Mouse (Mus musculus) intestine, postnatal 0 days (tissue): ENCODE data around the gene Cib2. TPM values are rescaled to one million over a fixed set of nuclear protein-coding genes. Genes with fewer than 3 reads are reported as not detected.
"Not testable (repeated sequence)": the region's sequence is repeated elsewhere in the genome, so short reads cannot be mapped to it uniquely, and the experiment has no call there.

Experiments
- ATAC-seq: fragments of 200-750 bp; cut with Nextera tagmentation; 2 replicates; pipeline ENCODE4 v1.8.0; 2017; ENCODE audit warnings: mild to moderate bottlenecking, moderate TSS enrichment, moderate library complexity
- H3K27ac ChIP-seq: fragments of 300-500 bp; sonication (generic); 2 replicates; pipeline ENCODE4 v1.5.1; 2014; ENCODE audit warnings: mild to moderate bottlenecking, low read depth, low read length, moderate library complexity
- H3K27me3 ChIP-seq: fragments of 300-500 bp; sonication (generic); replicated peaks from 2 replicates; pipeline ENCODE4 v1.6.1; 2014; ENCODE audit warnings: low read length, mixed read lengths; ENCODE audit not compliant: control insufficient read depth, insufficient read depth
- H3K36me3 ChIP-seq: fragments of 300-500 bp; sonication (generic); 2 replicates; pipeline ENCODE4 v1.6.1; 2014; ENCODE audit warnings: mild to moderate bottlenecking, moderate library complexity; ENCODE audit not compliant: control insufficient read depth, insufficient read depth
- H3K4me1 ChIP-seq: fragments of 300-500 bp; sonication (generic); replicated peaks from 2 replicates; pipeline ENCODE4 v1.6.1; 2014; ENCODE audit warnings: antibody characterized with exemption, low read length, mixed read lengths; ENCODE audit not compliant: control insufficient read depth, insufficient read depth
- H3K4me2 ChIP-seq: fragments of 300-500 bp; sonication (generic); replicated peaks from 2 replicates; pipeline ENCODE4 v1.6.1; 2014; ENCODE audit warnings: low read depth, mild to moderate bottlenecking, moderate library complexity
- H3K4me3 ChIP-seq: fragments of 300-500 bp; sonication (generic); 2 replicates; pipeline ENCODE4 v1.5.1; 2014; ENCODE audit warnings: low read depth, low read length
- H3K9ac ChIP-seq: fragments of 300-500 bp; sonication (generic); 2 replicates; pipeline ENCODE4 v1.6.1; 2014; ENCODE audit warnings: mild to moderate bottlenecking, low read depth, low read length
- H3K9me3 ChIP-seq: fragments of 300-500 bp; sonication (generic); 2 replicates; pipeline ENCODE4 v1.6.1; 2016; ENCODE audit warnings: mixed run types; ENCODE audit not compliant: control insufficient read depth
- CTCF ChIP-seq: sonication (generic); IDR thresholded peaks from 2 replicates; pipeline ENCODE4 v1.5.1; 2016; ENCODE audit warnings: low read depth, mild to moderate bottlenecking, control low read depth, antibody characterized with exemption, moderate library complexity
- WGBS: fragments of 180-500 bp; shearing (Covaris S2); extraction: QIAGEN DNeasy Blood & Tissue Kit; methylation state at CpG from one replicate; pipeline ENCODE4 v1.1.7; 2014; 5-methylcytosine and 5-hydroxymethylcytosine counted together
- polyA plus RNA-seq: library from polyadenylated mRNA; unstranded; fragments of >200 nt; fragmentation: Nextera tagmentation; extraction: Ambion mirVana; gene quantifications from 2 replicates; pipeline ENCODE4 v1.2.1, GENCODE M21; 2015

The Cib2 gene
- polyA plus RNA-seq, 1 experiment from 2014 or later = 3.7 TPM

- Histone ChIP-seq H3K27ac (no peak overlapping the region), H3K4me1 (peaks cover 7% of the 10 kb centered on the region; the same call in 1 of the 2 replicates), H3K36me3 (peaks cover 23% of the 10 kb centered on the region; the same call in 1 of the 2 replicates), H3K9me3 (no peaks in the 10 kb centered on the region), H3K9ac (no peak overlapping the region), H3K27me3 (no peaks in the 10 kb centered on the region), H3K4me3 (0 out of 2 replicates have a peak overlapping the region, but pooled peaks have one; percentile 92), H3K4me2 (peak overlapping the region; percentile 97)
- TF ChIP-seq CTCF = no peak
- 35% methylated on average over 4 of the region's 4 CpGs for WGBS
- ATAC-seq = no peak
Observed at GRCm38 (mm10) chr9:54587863-54588262, 27.8 kb upstream of the Cib2 start.

DNA sequence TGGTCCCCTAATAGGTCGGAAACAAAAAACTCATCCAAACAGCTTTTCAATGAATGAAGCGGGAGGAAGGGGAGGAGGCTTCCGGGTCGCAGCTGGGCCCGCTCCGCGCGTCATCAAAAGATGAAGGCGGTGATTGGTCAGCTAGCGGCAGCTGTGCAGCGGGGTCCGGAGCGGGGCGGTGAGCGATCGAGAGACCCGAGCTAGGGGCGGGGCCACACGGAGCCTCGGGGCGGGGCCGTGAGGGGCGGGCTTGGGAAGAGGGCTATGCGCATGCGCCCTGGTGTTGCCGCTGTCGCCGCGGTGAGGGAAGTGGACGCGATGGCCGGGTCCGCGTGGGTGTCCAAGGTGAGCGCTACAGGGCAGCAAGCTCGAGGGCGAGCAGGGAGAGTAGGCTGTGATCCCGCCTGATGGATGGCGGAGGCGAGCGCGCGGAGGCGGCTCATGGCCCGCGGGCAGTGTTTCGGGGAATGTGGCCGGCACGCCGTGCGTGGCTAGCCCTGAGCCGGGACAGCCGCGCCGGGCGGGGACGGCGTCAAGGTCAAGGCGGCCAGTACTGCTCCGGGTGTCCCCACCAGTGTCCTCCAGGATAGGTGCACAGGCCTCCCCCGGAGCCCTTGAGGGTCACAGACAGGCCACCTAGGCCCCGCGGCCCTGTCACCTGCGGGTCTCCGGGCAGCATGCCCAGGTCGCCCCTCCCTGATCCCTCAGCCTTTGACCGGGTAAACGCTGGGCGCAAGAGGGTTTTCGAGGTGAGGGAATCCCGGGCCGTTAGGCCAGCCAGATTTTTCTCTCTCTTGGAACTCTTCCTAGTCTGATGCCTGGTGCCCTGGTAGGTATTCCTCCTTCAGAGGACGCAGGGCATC lies 26.4 kb upstream of the Cib2 start, which contains the start of gene Idh3a:
Idh3a (plus strand) TSS at position 136 of the 863 bp plus-strand sequence.
- Histone ChIP-seq H3K27me3 (no peaks in the 10 kb centered on the region), H3K4me1 (peaks cover 7% of the 10 kb centered on the region; the same call in 1 of the 2 replicates), H3K9ac (peak within 1 kb of the TSS; percentile 85), H3K36me3 (peaks cover 9% of the 10 kb centered on the region; the same call in 1 of the 2 replicates), H3K27ac (peak within 1 kb of the TSS; percentile 60), H3K4me3 (peak within 1 kb of the TSS; percentile 92), H3K9me3 (no peaks in the 10 kb centered on the region), H3K4me2 (peak within 1 kb of the TSS; percentile 97)
- TF ChIP-seq CTCF = no peak
- peak; percentile 98 for ATAC-seq
- under 1% methylated on average over 63 of the region's 73 CpGs for WGBS

- ATAC-seq = 0 out of 2 replicates have a peak, but pooled peaks have one; percentile 19
- 0 out of 2 replicates have a peak, but pooled peaks cover 5% of the 10 kb centered on the region for H3K36me3 ChIP-seq
- H3K4me2 ChIP-seq = peak overlapping the region; percentile 97
- H3K9ac ChIP-seq = no peak overlapping the region
- WGBS = 27% methylated on average over 5 of the region's 5 CpGs
- H3K4me1 ChIP-seq = peaks cover 7% of the 10 kb centered on the region; the same call in 1 of the 2 replicates
- H3K27me3 ChIP-seq = no peaks in the 10 kb centered on the region
- peak overlapping the region; percentile 92 for H3K4me3 ChIP-seq
- H3K9me3 ChIP-seq = no peaks in the 10 kb centered on the region
- TF ChIP-seq CTCF = no peak
- no peak overlapping the region for H3K27ac ChIP-seq
Observed at GRCm38 (mm10) chr9:54585839-54586198, 25.8 kb upstream of the Cib2 start.

DNA sequence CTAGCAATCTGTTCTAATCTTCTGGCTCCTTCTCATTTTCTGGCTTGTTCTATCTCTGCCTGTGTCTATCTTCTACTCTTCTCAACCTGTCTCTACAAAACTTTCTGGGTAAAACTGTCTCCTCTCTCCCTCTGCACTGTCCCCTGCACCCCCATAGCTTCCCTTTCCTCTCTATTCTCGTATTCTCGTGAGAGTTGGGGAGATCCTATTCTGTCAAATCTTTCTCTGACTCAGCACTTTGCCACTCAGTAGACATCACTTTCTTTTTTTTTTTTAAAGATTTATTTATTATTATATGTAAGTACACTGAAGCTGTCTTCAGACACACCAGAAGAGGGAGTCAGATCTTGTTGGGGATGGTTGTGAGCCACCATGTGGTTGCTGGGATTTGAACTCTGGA lies 24.1 kb upstream of the Cib2 start:
- H3K36me3 ChIP-seq, H3K9me3 ChIP-seq, H3K4me1 ChIP-seq, H3K27ac ChIP-seq, H3K4me3 ChIP-seq, H3K9ac ChIP-seq, H3K27me3 ChIP-seq, ATAC-seq, H3K4me2 ChIP-seq: not testable (repeated sequence)
- 82% methylated on average over 2 of the region's 2 CpGs for WGBS

DNA sequence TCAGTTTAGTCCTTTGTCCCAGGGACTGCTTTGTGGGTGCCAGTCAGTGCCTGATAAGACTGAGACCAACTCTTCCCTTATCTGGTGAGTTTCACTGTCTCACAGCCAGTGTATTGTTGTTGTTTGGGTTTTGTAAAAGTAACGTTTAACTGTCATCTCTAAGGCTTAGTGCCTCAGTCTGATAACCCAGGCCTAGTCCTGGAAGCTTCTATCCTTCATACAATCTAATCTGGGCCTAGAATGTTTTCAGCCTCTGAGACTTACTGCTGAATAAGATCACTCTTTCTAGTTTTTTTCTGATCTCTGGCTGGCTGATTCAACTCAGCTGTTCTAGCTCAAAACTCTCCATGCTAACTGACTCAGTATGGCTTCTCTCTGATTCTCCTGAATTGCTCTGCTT lies 23.7 kb upstream of the Cib2 start:
- no peak overlapping the region for H3K4me2 ChIP-seq
- no peak overlapping the region for H3K27ac ChIP-seq
- WGBS = 47% methylated on average over 1 of the region's 1 CpGs
- no peaks in the 10 kb centered on the region for H3K9me3 ChIP-seq
- H3K9ac ChIP-seq = no peak overlapping the region
- no peak for ATAC-seq
- H3K36me3 ChIP-seq = no peaks in the 10 kb centered on the region
- no peaks in the 10 kb centered on the region for H3K27me3 ChIP-seq
- H3K4me3 ChIP-seq = no peak overlapping the region
- no peak for TF ChIP-seq CTCF
- peaks cover 7% of the 10 kb centered on the region; the same call in 1 of the 2 replicates for H3K4me1 ChIP-seq

DNA sequence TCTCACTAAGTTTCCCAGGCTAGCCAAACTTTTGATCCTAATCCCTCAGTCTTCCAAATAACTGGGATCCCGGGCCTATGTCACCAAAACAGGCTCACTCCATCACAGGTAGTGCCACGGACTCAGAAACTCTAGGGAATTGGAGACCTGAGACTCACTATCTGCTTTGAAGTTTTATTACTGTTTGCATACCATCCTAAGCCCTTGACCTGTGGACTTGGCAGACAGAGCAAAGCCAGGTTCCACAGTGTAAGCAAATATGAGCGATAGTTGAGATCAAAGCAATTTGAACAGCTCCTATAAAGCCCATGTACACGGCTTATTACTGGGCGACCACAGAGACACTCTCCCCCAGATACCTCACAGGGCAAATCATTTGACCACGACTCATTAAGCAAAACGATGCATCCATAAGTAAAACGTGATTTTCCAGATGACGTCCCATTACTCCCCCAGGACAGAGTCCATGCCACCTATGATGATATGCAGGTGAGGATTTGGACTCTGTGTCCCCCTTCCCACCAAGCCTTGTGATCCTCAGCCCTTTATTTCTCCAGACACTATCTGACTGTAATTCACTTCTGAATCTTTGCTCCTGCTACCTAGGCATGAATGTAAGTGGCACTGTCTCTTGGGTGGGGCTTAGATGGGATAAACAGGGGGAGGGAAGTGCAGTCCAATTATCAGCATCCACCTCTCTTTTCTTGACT lies 11.3 kb upstream of the Cib2 start:
- no peak for TF ChIP-seq CTCF
- no peak overlapping the region for H3K9ac ChIP-seq
- no peak overlapping the region for H3K4me3 ChIP-seq
- 28% methylated on average over 9 of the region's 9 CpGs for WGBS
- H3K4me1 ChIP-seq = no peaks in the 10 kb centered on the region
- peak overlapping the region; percentile 84 for H3K27ac ChIP-seq
- H3K36me3 ChIP-seq = no peaks in the 10 kb centered on the region
- peak; percentile 92 for ATAC-seq
- no peaks in the 10 kb centered on the region for H3K9me3 ChIP-seq
- H3K27me3 ChIP-seq = no peaks in the 10 kb centered on the region
- H3K4me2 ChIP-seq = peak overlapping the region; percentile 43; the same call in 1 of the 2 replicates
